Mouse (Mus musculus) brain, embryonic 14.5 days (tissue): Measurements from ENCODE around the gene Prdm5. TPM values are rescaled to one million over a fixed set of nuclear protein-coding genes. Genes with fewer than 3 reads are reported as not detected.

Source experiments
- DNase-seq: peaks from one replicate; pipeline ENCODE4 v3.0.0-alpha.2; 2011; ENCODE audit warnings: low read depth
- CTCF ChIP-seq: fragments of 200-500 bp; IDR thresholded peaks from 2 replicates; pipeline ENCODE4 v1.5.1; 2012; ENCODE audit warnings: inconsistent platforms, mild to moderate bottlenecking, moderate library complexity, borderline replicate concordance; ENCODE audit not compliant: insufficient read depth, insufficient read length; ENCODE audit errors: extremely low read depth
- POLR2A ChIP-seq: fragments of 200-500 bp; IDR thresholded peaks from 2 replicates; pipeline ENCODE4 v1.6.1; 2012; ENCODE audit warnings: mild to moderate bottlenecking, inconsistent platforms, borderline replicate concordance; ENCODE audit not compliant: poor library complexity, insufficient read depth, insufficient read length, severe bottlenecking; ENCODE audit errors: extremely low read depth
- polyA plus RNA-seq: library from polyadenylated mRNA; depleted of rRNA; stranded (reverse); fragments of >200 nt; gene quantifications from 2 replicates; pipeline ENCODE4 v1.2.3, GENCODE M21; 2012; rRNA removed

The Prdm5 gene
- polyA plus RNA-seq, 1 experiment: 6.0 TPM

DNA sequence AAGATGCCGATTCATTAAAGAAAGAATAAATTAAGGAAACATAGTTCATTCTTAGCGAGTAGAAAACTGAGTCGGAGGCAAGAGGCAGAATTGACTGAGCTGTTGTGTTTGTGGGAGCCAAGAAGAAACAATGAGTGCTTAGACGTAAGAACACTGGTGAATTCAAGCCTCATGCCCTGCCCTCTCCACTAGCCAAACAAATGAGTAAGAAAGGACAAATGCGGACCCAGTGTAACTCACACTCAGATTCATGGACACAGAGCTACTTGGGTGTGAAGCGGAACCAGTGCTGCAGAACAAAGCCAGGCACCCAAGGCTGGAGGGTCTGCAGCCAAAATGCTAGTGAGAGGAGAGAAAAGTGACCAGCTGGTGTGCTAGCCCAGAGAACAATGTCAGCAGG, 171.7 kb downstream of the Prdm5 start:
- DNase-seq: peak; percentile 15
- TF ChIP-seq POLR2A (no peak), CTCF (no peak)

DNA sequence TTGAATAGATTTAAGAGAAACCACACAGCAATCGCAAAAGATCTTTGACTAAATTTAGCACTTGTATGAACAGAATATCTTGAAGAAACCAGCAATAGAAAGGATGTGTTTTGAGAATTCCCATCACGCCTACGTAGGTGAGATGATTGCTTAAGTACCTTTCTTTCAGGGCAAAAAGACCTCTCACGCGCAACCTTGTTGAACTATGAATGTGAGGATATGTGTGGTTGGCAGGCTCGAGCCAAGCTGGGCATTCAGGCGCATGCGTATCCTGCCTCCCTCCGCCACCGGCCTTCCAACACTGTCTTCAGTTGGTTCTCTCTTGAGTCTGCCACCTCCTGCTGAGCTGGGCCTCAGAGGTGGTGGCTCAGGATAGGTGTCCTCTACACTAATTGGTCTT, 173.5 kb downstream of the Prdm5 start, which contains the start of gene 4930544G11Rik:
4930544G11Rik (plus strand) TSS at position 301 of the 400 bp plus-strand sequence.
- no peak for TF ChIP-seq CTCF
- no peak for TF ChIP-seq POLR2A
- DNase-seq: no peak

DNA sequence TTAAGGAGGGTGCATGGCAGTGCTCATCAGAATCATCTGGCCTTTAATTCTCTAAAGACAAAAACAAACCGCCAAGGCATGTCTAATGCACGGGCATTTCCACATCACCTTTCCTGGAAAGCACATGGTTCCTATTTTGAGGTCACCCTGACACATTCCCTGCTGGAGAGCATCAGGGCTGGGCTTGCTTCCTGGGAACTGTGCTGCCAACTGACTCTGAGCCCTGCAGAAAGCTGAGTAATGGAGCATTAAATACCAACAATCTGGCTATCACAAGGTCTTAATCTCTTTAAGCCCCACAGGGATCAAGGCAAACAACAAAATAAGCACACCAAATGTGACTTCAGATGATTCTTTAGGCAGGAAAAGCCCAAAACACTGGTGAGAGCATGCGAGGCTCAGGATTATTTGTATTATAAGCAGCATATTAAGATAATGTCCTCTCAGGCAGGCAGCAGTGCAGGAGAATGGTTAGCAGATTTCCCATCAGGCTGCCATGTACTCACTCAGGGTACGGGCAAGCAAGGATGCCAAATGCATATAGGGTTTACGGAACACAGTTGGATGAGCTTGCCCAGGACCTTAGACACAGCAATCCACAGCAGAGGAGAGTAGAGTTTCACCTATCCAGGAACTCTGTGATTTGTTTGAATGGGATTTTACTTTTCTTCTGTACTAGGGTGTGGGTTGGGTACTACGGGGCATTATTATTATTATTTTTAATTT, 190.8 kb downstream of the Prdm5 start:
- no peak for TF ChIP-seq POLR2A
- no peak for TF ChIP-seq CTCF
- peak; percentile 42 for DNase-seq

DNA sequence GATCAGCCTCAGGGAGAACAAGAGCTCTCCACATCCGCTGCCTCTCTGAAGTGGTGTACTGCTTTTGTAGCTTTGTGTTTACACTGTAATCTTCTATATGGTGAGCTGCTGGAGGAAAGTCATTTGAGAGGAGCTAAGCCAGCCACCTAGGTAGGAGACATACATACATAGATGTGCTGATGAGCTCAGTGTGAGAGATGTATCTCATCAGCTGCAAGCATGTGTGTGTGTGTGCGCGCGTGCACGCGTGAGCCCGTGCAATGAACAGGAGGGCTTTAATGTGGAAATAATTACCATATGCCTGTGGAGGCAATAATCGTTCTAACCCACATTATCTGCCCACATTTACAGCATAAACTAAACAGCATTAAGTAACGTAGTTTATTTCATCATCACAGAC, 191.6 kb downstream of the Prdm5 start:
- TF ChIP-seq POLR2A: no peak
- no peak for TF ChIP-seq CTCF
- peak; percentile 25 for DNase-seq

Other genes with a start within 250 kb of the Prdm5 start
- 5.2 and 12.3 TPM in 2 replicates for gene Ndnf, start 107.4 kb upstream of the Prdm5 start, polyA plus RNA-seq
- gene 4930544G11Rik, start 173.6 kb downstream of the Prdm5 start, polyA plus RNA-seq: not detected in 2 replicates